Mouse (Mus musculus): ENCODE measurements around the gene Sema5a. TPM values are rescaled to one million over a fixed set of nuclear protein-coding genes. Genes with fewer than 3 reads are reported as not detected.
"Not testable (repeated sequence)": the region's sequence is repeated elsewhere in the genome, so short reads cannot be mapped to it uniquely, and the experiment has no call there.

The Sema5a gene
- polyA plus RNA-seq (2015; fragmentation: Nextera tagmentation; extraction: Ambion mirVana), result 6.5 and 10.2 TPM in 2 replicates

GRCm38 (mm10) chr15:32244344-32244955, at the start of gene Sema5a:
Sema5a (plus strand) TSS chr15:32244810.
- peak within 1 kb of the TSS; percentile 69 for H3K27ac ChIP-seq
- peak within 1 kb of the TSS; percentile 57 for H3K4me3 ChIP-seq
- H3K9me3 ChIP-seq (replicated peaks), result no peaks in the 10 kb centered on the region
- peaks cover 7% of the 10 kb centered on the region; the same call in 1 of the 2 replicates for H3K36me3 ChIP-seq
- WGBS, result under 1% methylated on average over 30 of the region's 45 CpGs
- H3K27me3 ChIP-seq, result no peaks in the 10 kb centered on the region
- peak; percentile 92 for ATAC-seq (replicated peaks; ENCODE audit: insufficient number of reproducible peaks, insufficient read depth, low FRiP score, low read depth)
- peak within 1 kb of the TSS; percentile 87 for H3K4me2 ChIP-seq
- peak within 1 kb of the TSS; percentile 59 for H3K9ac ChIP-seq
- H3K4me1 ChIP-seq (replicated peaks), result peaks cover 18% of the 10 kb centered on the region

DNA sequence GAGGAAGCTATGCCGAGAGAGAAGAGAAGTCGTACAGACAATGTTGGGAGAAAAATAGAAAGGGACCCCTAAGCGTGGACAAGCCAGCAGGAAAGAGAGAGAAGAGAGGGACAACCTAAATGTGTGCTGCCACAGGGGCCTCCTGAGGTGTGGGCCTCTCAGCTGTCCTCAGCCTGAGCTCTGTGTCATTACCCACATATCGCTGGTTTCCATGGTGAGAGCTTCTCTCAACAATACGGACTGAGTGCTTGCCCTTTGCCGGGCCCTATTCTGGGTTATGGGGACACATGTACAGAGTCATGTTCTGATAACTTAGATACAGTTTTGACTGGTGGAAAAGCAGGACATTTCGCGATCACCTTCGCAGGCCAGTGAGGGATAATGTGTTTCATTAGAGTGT, 46.5 kb upstream of the Sema5a start:
- H3K36me3 ChIP-seq, result no peaks in the 10 kb centered on the region
- no peak overlapping the region for H3K4me3 ChIP-seq
- H3K4me1 ChIP-seq (replicated peaks), result peaks cover 3% of the 10 kb centered on the region; the same call in 1 of the 2 replicates
- no peak for ATAC-seq (replicated peaks; ENCODE audit: insufficient number of reproducible peaks, insufficient read depth, low FRiP score, low read depth)
- no peak overlapping the region for H3K9ac ChIP-seq
- H3K27me3 ChIP-seq, result no peaks in the 10 kb centered on the region
- H3K9me3 ChIP-seq (replicated peaks), result no peaks in the 10 kb centered on the region
- 55% methylated on average over 9 of the region's 9 CpGs for WGBS
- no peak overlapping the region for H3K4me2 ChIP-seq
- H3K27ac ChIP-seq, result no peak overlapping the region

GRCm38 (mm10) chr15:32198561-32198960, 46.0 kb upstream of the Sema5a start:
- Histone ChIP-seq H3K4me1 (replicated peaks) (peaks cover 3% of the 10 kb centered on the region; the same call in 1 of the 2 replicates), H3K27ac (no peak overlapping the region), H3K4me3 (no peak overlapping the region), H3K4me2 (no peak overlapping the region), H3K27me3 (no peaks in the 10 kb centered on the region), H3K9ac (no peak overlapping the region), H3K9me3 (replicated peaks) (no peaks in the 10 kb centered on the region), H3K36me3 (no peaks in the 10 kb centered on the region)
- 74% methylated on average over 5 of the region's 5 CpGs for WGBS
- no peak for ATAC-seq (replicated peaks; ENCODE audit: insufficient number of reproducible peaks, insufficient read depth, low FRiP score, low read depth)

DNA sequence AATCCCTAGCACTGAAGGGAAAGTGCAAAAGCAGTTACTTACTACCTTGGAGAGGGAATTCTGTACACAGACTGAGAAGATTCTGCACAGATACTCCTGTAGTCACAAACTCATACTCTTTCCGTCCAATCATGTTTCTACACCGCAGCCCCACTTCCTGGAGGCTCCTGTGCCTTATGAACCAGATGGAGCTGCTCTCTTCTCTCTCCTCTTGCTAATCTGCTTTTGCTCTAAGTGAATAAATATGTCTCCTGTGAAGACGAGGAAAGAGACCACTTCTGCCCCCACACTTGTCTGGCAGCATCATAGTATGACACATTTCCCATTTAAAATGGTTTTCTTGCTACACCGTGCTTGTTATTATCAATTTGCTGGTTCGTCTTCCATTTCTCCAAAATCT, 41.4 kb upstream of the Sema5a start:
- Histone ChIP-seq H3K4me2 (no peak overlapping the region), H3K36me3 (no peaks in the 10 kb centered on the region), H3K9me3 (replicated peaks) (no peaks in the 10 kb centered on the region), H3K9ac (no peak overlapping the region), H3K4me1 (replicated peaks) (no peaks in the 10 kb centered on the region), H3K4me3 (no peak overlapping the region), H3K27ac (no peak overlapping the region), H3K27me3 (no peaks in the 10 kb centered on the region)
- ATAC-seq (replicated peaks; ENCODE audit: insufficient number of reproducible peaks, insufficient read depth, low FRiP score, low read depth), result no peak
- WGBS, result 73% methylated on average over 5 of the region's 5 CpGs

GRCm38 (mm10) chr15:32204908-32205307, 39.7 kb upstream of the Sema5a start:
- no peak overlapping the region for H3K9ac ChIP-seq
- H3K36me3 ChIP-seq, result no peaks in the 10 kb centered on the region
- H3K27me3 ChIP-seq, result no peaks in the 10 kb centered on the region
- H3K4me3 ChIP-seq, result no peak overlapping the region
- no peaks in the 10 kb centered on the region for H3K4me1 ChIP-seq (replicated peaks)
- WGBS, result 82% methylated on average over 10 of the region's 10 CpGs
- no peak for ATAC-seq (replicated peaks; ENCODE audit: insufficient number of reproducible peaks, insufficient read depth, low FRiP score, low read depth)
- H3K9me3 ChIP-seq (replicated peaks), result no peaks in the 10 kb centered on the region
- no peak overlapping the region for H3K4me2 ChIP-seq
- no peak overlapping the region for H3K27ac ChIP-seq

GRCm38 (mm10) chr15:32214687-32215086, 29.9 kb upstream of the Sema5a start:
- not testable (repeated sequence) for H3K9ac ChIP-seq; H3K4me3 ChIP-seq; H3K4me2 ChIP-seq; H3K36me3 ChIP-seq; H3K9me3 ChIP-seq (replicated peaks); H3K27ac ChIP-seq; H3K4me1 ChIP-seq (replicated peaks); ATAC-seq (replicated peaks; ENCODE audit: insufficient number of reproducible peaks, insufficient read depth, low FRiP score, low read depth); H3K27me3 ChIP-seq
- 92% methylated on average over 10 of the region's 10 CpGs for WGBS

DNA sequence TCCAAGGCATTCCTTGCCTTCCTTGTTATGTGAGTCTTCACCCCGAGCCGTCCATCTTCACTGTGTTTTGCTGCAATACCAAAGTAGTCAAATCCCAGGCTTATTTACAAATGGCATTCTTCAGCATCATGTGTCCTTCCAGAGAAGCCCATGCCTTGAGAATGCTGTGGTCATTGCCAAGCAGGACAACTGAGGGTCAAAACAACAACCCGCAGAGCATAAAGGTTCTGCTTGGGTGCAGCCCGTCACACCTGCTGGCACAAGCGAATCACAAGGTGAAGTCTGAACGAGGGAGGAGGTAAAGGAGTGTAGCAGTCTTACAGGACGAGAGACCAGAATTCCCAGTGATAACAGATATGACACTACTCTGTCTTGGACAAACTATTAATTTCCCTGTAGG, 21.6 kb upstream of the Sema5a start:
- H3K27me3 ChIP-seq, result no peaks in the 10 kb centered on the region
- ATAC-seq (replicated peaks; ENCODE audit: insufficient number of reproducible peaks, insufficient read depth, low FRiP score, low read depth), result no peak
- WGBS, result 77% methylated on average over 7 of the region's 7 CpGs

DNA sequence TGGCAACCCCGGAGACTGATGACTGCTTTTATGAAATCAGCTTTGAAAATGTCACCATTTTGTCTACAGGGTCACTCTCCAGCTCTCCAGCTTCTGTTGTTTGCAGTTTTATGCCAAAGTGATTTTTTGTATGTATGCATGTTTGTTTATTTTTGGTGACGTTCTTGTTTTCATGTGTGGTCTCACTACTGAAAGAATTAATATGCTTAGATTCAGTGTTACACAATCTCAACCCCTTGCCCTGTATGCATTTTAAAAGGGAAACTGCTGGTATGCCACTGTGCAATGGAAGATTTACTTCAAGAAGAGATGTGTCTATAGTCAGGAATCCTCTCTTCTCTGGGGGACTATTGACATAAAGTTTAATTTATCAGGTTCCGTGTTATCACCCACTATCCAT, 19.2 kb upstream of the Sema5a start:
- no peak overlapping the region for H3K4me2 ChIP-seq
- no peaks in the 10 kb centered on the region for H3K9me3 ChIP-seq (replicated peaks)
- H3K9ac ChIP-seq, result no peak overlapping the region
- H3K27me3 ChIP-seq, result no peaks in the 10 kb centered on the region
- no peak overlapping the region for H3K27ac ChIP-seq
- 66% methylated on average over 3 of the region's 3 CpGs for WGBS
- 0 out of 2 replicates have a peak, but pooled peaks cover 3% of the 10 kb centered on the region for H3K4me1 ChIP-seq (replicated peaks)
- no peaks in the 10 kb centered on the region for H3K36me3 ChIP-seq
- no peak overlapping the region for H3K4me3 ChIP-seq
- ATAC-seq (replicated peaks; ENCODE audit: insufficient number of reproducible peaks, insufficient read depth, low FRiP score, low read depth), result no peak

More for the DNA sequence above, 21.6 kb upstream of the Sema5a start:
- 0 out of 2 replicates have a peak, but pooled peaks cover 3% of the 10 kb centered on the region for H3K4me1 ChIP-seq (replicated peaks)
- no peak overlapping the region for H3K4me2 ChIP-seq
- no peak overlapping the region for H3K27ac ChIP-seq
- no peaks in the 10 kb centered on the region for H3K36me3 ChIP-seq
- no peak overlapping the region for H3K4me3 ChIP-seq
- no peaks in the 10 kb centered on the region for H3K9me3 ChIP-seq (replicated peaks)
- H3K9ac ChIP-seq, result no peak overlapping the region

DNA sequence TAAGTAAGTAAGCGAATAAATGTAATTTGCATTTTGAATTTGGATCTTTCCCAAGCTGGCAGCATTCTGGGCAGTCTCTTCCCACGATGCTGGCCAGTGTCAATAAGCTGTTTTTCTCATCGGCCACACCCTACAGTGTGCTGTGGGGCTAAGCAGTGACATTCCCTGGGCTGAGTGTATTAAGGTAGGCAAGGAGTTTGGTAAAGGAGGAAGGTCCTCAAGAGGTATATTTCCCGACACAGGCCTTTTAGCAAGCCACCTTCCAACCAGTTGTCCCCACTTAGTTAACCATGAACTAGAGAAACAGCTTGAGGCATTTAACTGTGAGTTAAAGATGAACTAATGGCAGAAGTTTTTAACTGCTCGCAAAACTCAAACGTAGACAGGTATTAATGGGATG, 18.2 kb upstream of the Sema5a start:
- H3K36me3 ChIP-seq, result no peaks in the 10 kb centered on the region
- ATAC-seq (replicated peaks; ENCODE audit: insufficient number of reproducible peaks, insufficient read depth, low FRiP score, low read depth), result no peak
- no peaks in the 10 kb centered on the region for H3K9me3 ChIP-seq (replicated peaks)
- no peaks in the 10 kb centered on the region for H3K27me3 ChIP-seq
- H3K27ac ChIP-seq, result no peak overlapping the region
- H3K4me2 ChIP-seq, result no peak overlapping the region
- H3K4me3 ChIP-seq, result no peak overlapping the region
- WGBS, result 82% methylated on average over 6 of the region's 6 CpGs
- H3K4me1 ChIP-seq (replicated peaks), result 0 out of 2 replicates have a peak, but pooled peaks cover 3% of the 10 kb centered on the region
- H3K9ac ChIP-seq, result no peak overlapping the region

- 68% methylated on average over 7 of the region's 7 CpGs for WGBS
- H3K36me3 ChIP-seq, result no peaks in the 10 kb centered on the region
Observed at GRCm38 (mm10) chr15:32226888-32227395, 17.7 kb upstream of the Sema5a start.

GRCm38 (mm10) chr15:32230066-32230465, 14.5 kb upstream of the Sema5a start:
- Histone ChIP-seq H3K27me3 (no peaks in the 10 kb centered on the region), H3K4me2 (no peak overlapping the region), H3K4me3 (no peak overlapping the region), H3K9ac (no peak overlapping the region), H3K36me3 (no peaks in the 10 kb centered on the region), H3K4me1 (replicated peaks) (peaks cover 12% of the 10 kb centered on the region), H3K9me3 (replicated peaks) (no peaks in the 10 kb centered on the region), H3K27ac (no peak overlapping the region)
- WGBS, result 91% methylated on average over 2 of the region's 2 CpGs
- no peak for ATAC-seq (replicated peaks; ENCODE audit: insufficient number of reproducible peaks, insufficient read depth, low FRiP score, low read depth)

More at GRCm38 (mm10) chr15:32226888-32227395, 17.7 kb upstream of the Sema5a start:
- Histone ChIP-seq H3K27me3 (no peaks in the 10 kb centered on the region), H3K4me2 (no peak overlapping the region), H3K27ac (no peak overlapping the region), H3K4me3 (no peak overlapping the region), H3K4me1 (replicated peaks) (0 out of 2 replicates have a peak, but pooled peaks cover 3% of the 10 kb centered on the region), H3K9me3 (replicated peaks) (no peaks in the 10 kb centered on the region), H3K9ac (no peak overlapping the region)
- no peak for ATAC-seq (replicated peaks; ENCODE audit: insufficient number of reproducible peaks, insufficient read depth, low FRiP score, low read depth)

- H3K4me2 ChIP-seq, result no peak overlapping the region
- H3K27ac ChIP-seq, result no peak overlapping the region
- H3K4me1 ChIP-seq (replicated peaks), result peaks cover 9% of the 10 kb centered on the region
- H3K9ac ChIP-seq, result no peak overlapping the region
- H3K36me3 ChIP-seq, result no peaks in the 10 kb centered on the region
- H3K27me3 ChIP-seq, result no peaks in the 10 kb centered on the region
- H3K4me3 ChIP-seq, result no peak overlapping the region
- ATAC-seq (replicated peaks; ENCODE audit: insufficient number of reproducible peaks, insufficient read depth, low FRiP score, low read depth), result no peak
- WGBS, result 76% methylated on average over 3 of the region's 3 CpGs
- no peaks in the 10 kb centered on the region for H3K9me3 ChIP-seq (replicated peaks)
Observed at GRCm38 (mm10) chr15:32232189-32232588, 12.4 kb upstream of the Sema5a start.

Data from heart, embryonic 15.5 days (tissue).